Mouse (Mus musculus) intestine, embryonic 16.5 days (tissue): ENCODE data around the gene Ccdc86. TPM values are rescaled to one million over a fixed set of nuclear protein-coding genes. Genes with fewer than 3 reads are reported as not detected.

Experiments used
- ATAC-seq: fragments of 200-750 bp; cut with Nextera tagmentation; 2 replicates; pipeline ENCODE4 v1.8.0; 2017; ENCODE audit warnings: moderate TSS enrichment, moderate library complexity
- H3K27ac ChIP-seq: fragments of 300-500 bp; sonication (generic); 2 replicates; pipeline ENCODE4 v1.5.1; 2014; ENCODE audit warnings: mild to moderate bottlenecking, low read length
- H3K27me3 ChIP-seq: fragments of 300-500 bp; sonication (generic); replicated peaks from 2 replicates; pipeline ENCODE4 v1.6.1; 2014; ENCODE audit warnings: low read length, control low read depth, mixed read lengths; ENCODE audit not compliant: control insufficient read depth, insufficient read depth
- H3K36me3 ChIP-seq: fragments of 300-500 bp; sonication (generic); 2 replicates; pipeline ENCODE4 v1.6.1; 2014; ENCODE audit warnings: low read length, control low read depth; ENCODE audit not compliant: control insufficient read depth, insufficient read depth
- H3K4me1 ChIP-seq: fragments of 300-500 bp; sonication (generic); 2 replicates; pipeline ENCODE4 v1.6.1; 2014; ENCODE audit warnings: low read length, control low read depth, mixed read lengths; ENCODE audit not compliant: control insufficient read depth, insufficient read depth
- H3K4me2 ChIP-seq: fragments of 300-500 bp; sonication (generic); 2 replicates; pipeline ENCODE4 v1.6.1; 2014; ENCODE audit warnings: low read depth, low read length, control low read depth
- H3K4me3 ChIP-seq: fragments of 300-500 bp; sonication (generic); 2 replicates; pipeline ENCODE4 v1.5.1; 2014; ENCODE audit warnings: mild to moderate bottlenecking, low read length
- H3K9ac ChIP-seq: fragments of 300-500 bp; sonication (generic); 2 replicates; pipeline ENCODE4 v1.6.1; 2014; ENCODE audit warnings: low read depth, low read length
- H3K9me3 ChIP-seq: fragments of 300-500 bp; sonication (generic); 2 replicates; pipeline ENCODE4 v1.6.1; 2016; ENCODE audit warnings: low read length, control low read depth; ENCODE audit not compliant: control insufficient read depth
- WGBS: fragments of 180-500 bp; shearing (Covaris S2); extraction: QIAGEN DNeasy Blood & Tissue Kit; methylation state at CpG from one replicate; pipeline ENCODE4 v1.1.7; 2014; 5-methylcytosine and 5-hydroxymethylcytosine counted together
- polyA plus RNA-seq: library from polyadenylated mRNA; unstranded; fragments of >200 nt; fragmentation: Nextera tagmentation; extraction: Ambion mirVana; gene quantifications from 2 replicates; pipeline ENCODE4 v1.2.1, GENCODE M21; 2015

Gene Ccdc86
- polyA plus RNA-seq, 1 experiment from 2014 or later: 29.4 TPM

DNA sequence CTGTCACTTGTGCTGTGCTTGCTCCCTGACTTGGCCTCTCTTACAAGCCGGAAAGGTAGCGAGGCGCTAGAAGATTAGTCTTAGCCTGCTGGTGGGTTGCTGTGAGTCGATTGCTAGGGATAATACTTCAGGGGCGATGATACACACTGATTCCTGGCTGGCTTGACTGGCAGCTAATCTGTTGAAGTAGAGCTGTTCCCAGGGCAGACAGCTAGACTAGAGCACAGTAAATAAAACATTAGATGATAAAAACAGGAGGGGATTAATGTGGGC, 43.4 kb downstream of the Ccdc86 start:
- Histone ChIP-seq H3K4me3 (no peak overlapping the region), H3K27ac (peak overlapping the region; percentile 93), H3K27me3 (no peaks in the 10 kb centered on the region), H3K9ac (peak overlapping the region; percentile 46), H3K9me3 (no peaks in the 10 kb centered on the region), H3K36me3 (peaks cover 27% of the 10 kb centered on the region; the same call in 1 of the 2 replicates), H3K4me1 (peaks cover 26% of the 10 kb centered on the region), H3K4me2 (peak overlapping the region; percentile 25; the same call in 1 of the 2 replicates)
- WGBS: 44% methylated on average over 5 of the region's 5 CpGs
- 0 out of 2 replicates have a peak, but pooled peaks have one; percentile 14 for ATAC-seq

GRCm38 (mm10) chr19:10904927-10905727, 43.9 kb downstream of the Ccdc86 start:
- Histone ChIP-seq H3K4me3 (no peak overlapping the region), H3K4me2 (peak overlapping the region; percentile 25; the same call in 1 of the 2 replicates), H3K27ac (peak overlapping the region; percentile 93), H3K9me3 (no peaks in the 10 kb centered on the region), H3K36me3 (peaks cover 32% of the 10 kb centered on the region; the same call in 1 of the 2 replicates), H3K27me3 (no peaks in the 10 kb centered on the region), H3K4me1 (peaks cover 26% of the 10 kb centered on the region), H3K9ac (peak overlapping the region; percentile 46)
- 33% methylated on average over 7 of the region's 7 CpGs for WGBS
- ATAC-seq: peak; percentile 77

DNA sequence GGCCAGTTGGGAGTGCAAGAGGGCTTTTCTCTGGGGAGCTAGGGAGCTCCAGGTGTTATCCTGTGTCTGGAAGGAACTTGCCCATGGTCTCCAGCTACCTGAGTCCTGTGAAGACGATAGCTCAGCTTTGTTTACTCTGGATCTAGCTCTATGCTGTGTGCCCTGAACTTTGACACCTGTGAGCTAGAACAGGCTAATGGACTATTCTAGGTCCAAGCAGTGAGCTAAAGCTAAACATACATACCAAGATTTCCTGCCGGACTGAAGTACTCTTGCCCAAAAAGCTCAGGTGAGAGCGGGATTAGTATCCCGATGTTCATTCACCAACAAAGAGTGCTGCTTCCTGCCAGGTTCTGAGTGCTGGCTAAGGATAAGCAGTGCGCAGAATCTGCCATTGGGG, 44.6 kb downstream of the Ccdc86 start:
- Histone ChIP-seq H3K36me3 (peaks cover 33% of the 10 kb centered on the region; the same call in 1 of the 2 replicates), H3K4me3 (no peak overlapping the region), H3K27ac (peak overlapping the region; percentile 74), H3K4me1 (peaks cover 24% of the 10 kb centered on the region), H3K27me3 (no peaks in the 10 kb centered on the region), H3K4me2 (no peak overlapping the region), H3K9me3 (no peaks in the 10 kb centered on the region), H3K9ac (0 out of 2 replicates have a peak overlapping the region, but pooled peaks have one; percentile 24)
- ATAC-seq: no peak
- WGBS: 59% methylated on average over 5 of the region's 5 CpGs

DNA sequence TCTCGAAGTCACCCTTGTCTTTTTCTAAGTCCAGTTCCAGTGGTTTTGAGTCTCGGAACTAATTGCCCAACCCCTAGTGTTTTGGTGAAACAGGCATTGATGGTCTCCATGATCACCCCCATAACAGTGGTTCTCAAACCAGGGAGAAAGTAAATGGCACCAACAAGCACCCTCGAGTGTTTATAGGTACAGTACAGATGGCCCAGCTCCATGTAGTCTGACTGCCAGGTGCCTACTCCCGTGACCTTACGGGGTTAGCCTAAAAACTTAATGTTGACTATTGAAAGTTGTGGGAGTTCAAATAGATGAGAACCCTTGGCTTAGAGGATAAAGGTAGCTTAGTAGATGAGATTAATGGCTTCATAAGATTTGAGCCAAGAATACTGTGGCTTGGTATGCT, 48.0 kb downstream of the Ccdc86 start:
- H3K27me3 ChIP-seq: no peaks in the 10 kb centered on the region
- WGBS: 92% methylated on average over 5 of the region's 5 CpGs
- H3K9me3 ChIP-seq: no peaks in the 10 kb centered on the region
- no peak overlapping the region for H3K4me2 ChIP-seq
- ATAC-seq: no peak
- H3K4me3 ChIP-seq: no peak overlapping the region
- no peak overlapping the region for H3K27ac ChIP-seq
- H3K9ac ChIP-seq: no peak overlapping the region
- peaks cover 32% of the 10 kb centered on the region for H3K4me1 ChIP-seq
- peaks cover 32% of the 10 kb centered on the region for H3K36me3 ChIP-seq

DNA sequence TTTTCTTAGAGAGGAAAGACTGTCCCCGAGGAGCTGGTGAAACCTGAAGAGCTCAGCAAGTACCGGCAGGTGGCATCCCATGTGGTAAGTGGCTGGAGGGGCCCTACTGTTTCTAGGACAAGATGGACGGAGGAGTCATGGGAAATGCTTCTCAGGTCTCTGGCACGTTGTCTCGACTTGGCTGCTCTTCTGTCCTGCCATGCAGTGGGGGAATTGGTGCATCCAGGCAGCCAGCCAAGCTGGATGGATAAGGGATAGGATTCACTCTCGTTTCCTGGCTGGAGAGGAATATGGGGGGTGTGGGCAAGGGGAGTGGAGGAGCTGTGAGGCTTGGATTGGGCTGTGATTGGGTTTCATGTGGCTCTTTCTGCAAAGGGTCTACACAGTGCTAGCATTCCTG, 48.8 kb downstream of the Ccdc86 start:
- 74% methylated on average over 6 of the region's 6 CpGs for WGBS
- Histone ChIP-seq H3K4me1 (peaks cover 26% of the 10 kb centered on the region), H3K36me3 (peaks cover 31% of the 10 kb centered on the region), H3K4me3 (no peak overlapping the region), H3K4me2 (no peak overlapping the region), H3K27me3 (no peaks in the 10 kb centered on the region), H3K9me3 (no peaks in the 10 kb centered on the region), H3K9ac (no peak overlapping the region), H3K27ac (no peak overlapping the region)
- ATAC-seq: no peak

GRCm38 (mm10) chr19:10897491-10897890, 51.6 kb downstream of the Ccdc86 start:
- WGBS: 83% methylated on average over 8 of the region's 8 CpGs
- ATAC-seq: no peak
- Histone ChIP-seq H3K9ac (peak overlapping the region; percentile 96; the same call in 1 of the 2 replicates), H3K27ac (no peak overlapping the region), H3K9me3 (no peaks in the 10 kb centered on the region), H3K4me2 (no peak overlapping the region), H3K36me3 (peaks cover 19% of the 10 kb centered on the region), H3K27me3 (no peaks in the 10 kb centered on the region), H3K4me1 (peaks cover 16% of the 10 kb centered on the region), H3K4me3 (no peak overlapping the region)

- peaks cover 15% of the 10 kb centered on the region for H3K36me3 ChIP-seq
- H3K9ac ChIP-seq: peak overlapping the region; percentile 96
- 68% methylated on average over 7 of the region's 7 CpGs for WGBS
- no peaks in the 10 kb centered on the region for H3K27me3 ChIP-seq
- peak overlapping the region; percentile 96 for H3K4me3 ChIP-seq
- no peak for ATAC-seq
- H3K4me1 ChIP-seq: peaks cover 16% of the 10 kb centered on the region
- H3K4me2 ChIP-seq: peak overlapping the region; percentile 61
- H3K27ac ChIP-seq: no peak overlapping the region
- H3K9me3 ChIP-seq: no peaks in the 10 kb centered on the region
Measured at GRCm38 (mm10) chr19:10896849-10897248, 52.2 kb downstream of the Ccdc86 start.

GRCm38 (mm10) chr19:10895708-10896107, 53.4 kb downstream of the Ccdc86 start:
- peak overlapping the region; percentile 95 for H3K27ac ChIP-seq
- no peaks in the 10 kb centered on the region for H3K27me3 ChIP-seq
- under 1% methylated on average over 16 of the region's 16 CpGs for WGBS
- H3K4me1 ChIP-seq: peaks cover 16% of the 10 kb centered on the region
- peak overlapping the region; percentile 96 for H3K4me3 ChIP-seq
- peaks cover 13% of the 10 kb centered on the region for H3K36me3 ChIP-seq
- peak overlapping the region; percentile 96 for H3K9ac ChIP-seq
- no peaks in the 10 kb centered on the region for H3K9me3 ChIP-seq
- H3K4me2 ChIP-seq: peak overlapping the region; percentile 61
- ATAC-seq: peak; percentile 16; the same call in 1 of the 2 replicates

DNA sequence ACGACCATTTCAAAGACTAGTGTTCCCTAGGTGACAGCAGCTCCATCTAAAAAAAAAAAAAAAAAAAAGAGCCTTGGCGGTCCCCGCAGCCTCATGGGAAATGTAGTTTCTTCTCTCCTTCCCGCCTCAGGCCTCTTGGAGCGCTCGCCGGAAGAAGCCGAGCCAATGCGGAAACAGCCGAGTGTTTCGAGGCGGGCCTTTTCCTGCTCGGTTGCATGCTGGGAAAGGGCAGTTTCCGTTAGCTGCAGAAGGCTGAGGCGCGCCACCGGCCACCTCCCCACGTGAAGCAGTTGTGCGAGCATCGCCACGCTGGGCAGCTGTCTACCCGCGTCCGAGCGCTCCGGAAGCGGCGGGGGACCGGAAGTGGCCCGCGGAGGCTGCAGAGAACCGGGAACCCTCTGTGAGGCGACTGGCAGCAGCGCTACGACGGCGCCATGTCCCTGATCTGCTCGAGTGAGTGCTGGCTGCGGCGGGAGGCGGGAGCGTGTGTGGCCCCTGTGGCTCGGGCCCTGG, 54.0 kb downstream of the Ccdc86 start, which contains the start of gene Prpf19:
Gene Prpf19 (plus strand): TSS at position 216 of the 513 bp plus-strand sequence.
- peak; percentile 96 for ATAC-seq
- H3K4me1 ChIP-seq: peaks cover 16% of the 10 kb centered on the region
- no peaks in the 10 kb centered on the region for H3K9me3 ChIP-seq
- under 1% methylated on average over 43 of the region's 43 CpGs for WGBS
- H3K27ac ChIP-seq: peak within 1 kb of the TSS; percentile 95
- H3K4me3 ChIP-seq: peak within 1 kb of the TSS; percentile 96
- H3K36me3 ChIP-seq: peaks cover 7% of the 10 kb centered on the region
- H3K4me2 ChIP-seq: peak within 1 kb of the TSS; percentile 61
- H3K9ac ChIP-seq: peak within 1 kb of the TSS; percentile 96
- no peaks in the 10 kb centered on the region for H3K27me3 ChIP-seq
